Mouse (Mus musculus): ENCODE data around the gene Phf21a.

GRCm38 (mm10) chr2:92187061-92187460 lies 94.1 kb downstream of the Phf21a start:
- TF ChIP-seq GATA1 (IDR thresholded peaks at IDR 0.05; ENCODE audit: low read length) = no peak
- TF ChIP-seq TAL1 (IDR thresholded peaks at IDR 0.05; ENCODE audit: low read length) = no peak
